Mouse (Mus musculus): ENCODE measurements around the gene Tgm7.

The Tgm7 gene

GRCm38 (mm10) chr2:121071871-121072270 lies 37.7 kb downstream of the Tgm7 start:
- DNase-seq (ENCODE audit: low spot score), result no peak

GRCm38 (mm10) chr2:121069506-121069905 lies 40.1 kb downstream of the Tgm7 start:
- DNase-seq (ENCODE audit: low spot score), result no peak

- no peak for DNase-seq (ENCODE audit: low spot score)
Observed at GRCm38 (mm10) chr2:121067116-121067515, 42.5 kb downstream of the Tgm7 start.

GRCm38 (mm10) chr2:121061315-121061714 lies 48.3 kb downstream of the Tgm7 start:
- no peak for DNase-seq (ENCODE audit: low spot score)

GRCm38 (mm10) chr2:121057997-121058396 lies 51.6 kb downstream of the Tgm7 start:
- DNase-seq (ENCODE audit: low spot score), result no peak

- no peak for DNase-seq (ENCODE audit: low spot score)
Observed at GRCm38 (mm10) chr2:121055915-121056314, 53.7 kb downstream of the Tgm7 start.

GRCm38 (mm10) chr2:121054060-121054459 lies 55.5 kb downstream of the Tgm7 start:
- DNase-seq (ENCODE audit: low spot score), result no peak

GRCm38 (mm10) chr2:121052176-121052575 lies 57.4 kb downstream of the Tgm7 start:
- no peak for DNase-seq (ENCODE audit: low spot score)

GRCm38 (mm10) chr2:121045653-121046052 lies 63.9 kb downstream of the Tgm7 start:
- no peak for DNase-seq (ENCODE audit: low spot score)

Measured in layer of hippocampus, adult 9-10 months (tissue).